Mouse (Mus musculus): ENCODE measurements at regions not wholly inside any gene's neighbourhood (a gene's known extent, or its start where the extent isn't known, plus 50 kb on each side); places are given as distances from the start of the nearest gene placed in this dataset.

GRCm38 (mm10) chr11:64776691-64777090 lies 202.1 kb upstream of the Elac2 start:
- DNase-seq (ENCODE audit: low spot score in 2 of 2): no peak

GRCm38 (mm10) chr11:64800246-64801121 lies 178.4 kb upstream of the Elac2 start:
- peak in 1 of 2 experiments; percentile 8 for DNase-seq (ENCODE audit: low spot score in 2 of 2)

- peak; percentile 14 to 45 for DNase-seq (ENCODE audit: low spot score in 2 of 2)
Observed at GRCm38 (mm10) chr11:64801351-64801750, 177.5 kb upstream of the Elac2 start.

GRCm38 (mm10) chr11:64805567-64805966 lies 173.3 kb upstream of the Elac2 start:
- DNase-seq (ENCODE audit: low spot score in 2 of 2): no peak

- no peak for DNase-seq (ENCODE audit: low spot score in 2 of 2)
Observed at GRCm38 (mm10) chr11:64812408-64812807, 166.4 kb upstream of the Elac2 start.

- DNase-seq (ENCODE audit: low spot score in 2 of 2): no peak
Observed at GRCm38 (mm10) chr11:64829429-64829828, 149.4 kb upstream of the Elac2 start.

GRCm38 (mm10) chr11:64832453-64832852 lies 146.4 kb upstream of the Elac2 start:
- DNase-seq (ENCODE audit: low spot score in 2 of 2): no peak

- DNase-seq (ENCODE audit: low spot score in 2 of 2): no peak
Observed at GRCm38 (mm10) chr11:64833786-64834185, 145.1 kb upstream of the Elac2 start.

- DNase-seq (ENCODE audit: low spot score in 2 of 2): no peak
Observed at GRCm38 (mm10) chr11:64836771-64837170, 142.1 kb upstream of the Elac2 start.

GRCm38 (mm10) chr11:64841092-64841491 lies 137.7 kb upstream of the Elac2 start:
- no peak for DNase-seq (ENCODE audit: low spot score in 2 of 2)

GRCm38 (mm10) chr11:64842775-64843530 lies 135.9 kb upstream of the Elac2 start:
- DNase-seq (ENCODE audit: low spot score in 2 of 2): no peak

- no peak for DNase-seq (ENCODE audit: low spot score in 2 of 2)
Observed at GRCm38 (mm10) chr11:64846577-64847147, 132.2 kb upstream of the Elac2 start.

- DNase-seq (ENCODE audit: low spot score in 2 of 2): no peak
Observed at GRCm38 (mm10) chr11:64859636-64860035, 119.2 kb upstream of the Elac2 start.

GRCm38 (mm10) chr11:64880674-64881073 lies 98.2 kb upstream of the Elac2 start:
- DNase-seq (ENCODE audit: low spot score in 2 of 2): no peak

GRCm38 (mm10) chr11:64884518-64884917 lies 94.3 kb upstream of the Elac2 start:
- no peak for DNase-seq (ENCODE audit: low spot score in 2 of 2)

GRCm38 (mm10) chr11:64889335-64890020 lies 89.4 kb upstream of the Elac2 start:
- DNase-seq (ENCODE audit: low spot score in 2 of 2): no peak

- peak; percentile 40 to 71 for DNase-seq (ENCODE audit: low spot score in 2 of 2)
Observed at GRCm38 (mm10) chr11:64890776-64891175, 88.1 kb upstream of the Elac2 start.

- DNase-seq (ENCODE audit: low spot score in 2 of 2): no peak
Observed at GRCm38 (mm10) chr11:64895804-64896466, 82.9 kb upstream of the Elac2 start.

- DNase-seq (ENCODE audit: low spot score in 2 of 2): peak; percentile 50 to 78
Observed at GRCm38 (mm10) chr11:64898758-64899586, 79.9 kb upstream of the Elac2 start.

GRCm38 (mm10) chr11:64899587-64900278 lies 79.1 kb upstream of the Elac2 start:
- DNase-seq (ENCODE audit: low spot score in 2 of 2): no peak
